Mouse (Mus musculus): ENCODE measurements around the gene Hscb.

The Hscb gene

DNA sequence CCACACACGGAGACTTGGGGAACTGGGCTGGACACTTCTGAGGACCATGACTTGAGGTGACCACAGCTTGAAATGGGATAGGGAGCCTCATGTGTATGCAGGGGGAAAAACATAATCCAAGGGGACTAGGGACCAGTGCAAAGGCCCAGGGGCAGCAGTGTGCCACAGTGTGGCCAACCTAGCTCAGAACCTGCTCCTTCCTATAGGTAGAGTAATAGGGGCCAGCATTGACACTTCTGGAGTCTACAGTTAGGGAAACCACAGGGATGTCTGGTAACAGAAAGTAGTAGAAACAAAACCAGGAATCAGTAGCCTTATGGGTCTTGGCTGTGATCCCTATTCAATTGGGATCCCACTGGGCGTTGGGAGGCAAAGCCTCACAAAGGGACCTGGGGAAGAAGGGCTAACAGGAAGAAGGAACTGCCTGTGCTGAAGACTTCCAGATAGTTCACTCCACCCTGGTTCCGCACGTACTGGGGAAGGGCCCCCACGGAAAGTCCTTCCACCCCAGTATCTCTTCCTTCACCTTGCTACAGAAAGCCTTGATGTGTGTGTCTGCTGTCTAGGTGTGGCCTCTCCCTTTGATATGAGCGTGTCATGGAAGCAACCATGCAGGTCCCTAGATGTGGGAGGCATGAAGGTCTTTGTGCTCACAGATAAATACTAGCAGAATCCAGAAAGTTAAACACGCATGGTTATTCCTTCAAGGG, 57.9 kb downstream of the Hscb start:
- DNase-seq (ENCODE audit: low spot score in 2 of 2) = no peak

DNA sequence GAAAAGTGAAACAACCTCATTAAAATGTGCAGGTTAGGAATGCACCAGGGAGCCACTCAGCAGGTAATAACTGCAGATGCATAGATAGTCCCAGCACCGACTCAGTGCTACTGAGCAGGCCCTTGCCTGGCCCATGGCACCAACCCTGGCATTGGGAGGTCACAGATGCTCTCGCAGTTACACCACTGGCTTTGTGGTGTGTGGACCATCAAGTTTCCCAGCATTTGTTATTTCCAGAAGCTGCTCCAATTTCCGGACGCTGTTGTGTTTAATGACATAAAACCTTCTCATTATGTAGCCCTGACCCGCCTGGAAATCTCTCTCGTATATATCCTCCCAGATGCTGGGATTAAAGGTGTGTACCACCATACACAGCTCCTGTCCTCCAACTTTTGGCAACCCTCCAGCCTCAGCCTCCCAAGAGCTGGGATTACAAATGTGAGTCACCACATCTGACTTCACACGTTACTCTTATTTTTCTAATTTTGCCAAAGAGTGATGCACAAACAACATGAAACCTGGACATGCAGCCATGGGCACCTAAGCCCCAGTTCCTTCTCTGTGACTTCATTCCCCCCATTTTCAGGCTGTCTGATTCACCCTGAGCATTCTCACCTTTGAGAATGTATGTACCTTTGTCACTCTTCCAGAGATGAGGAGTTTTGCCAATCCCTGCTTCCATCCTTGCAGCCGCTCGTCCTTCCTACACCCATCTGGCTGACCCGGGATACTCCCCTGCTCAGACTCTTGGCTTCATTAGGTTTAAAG, 58.6 kb downstream of the Hscb start:
- no peak for DNase-seq (ENCODE audit: low spot score in 2 of 2)

GRCm38 (mm10) chr5:110779998-110780760, 59.4 kb downstream of the Hscb start, which contains the start of gene Pus1:
Gene Pus1, minus strand, starts transcription at chr5:110780659.
- peak; percentile 77 to 86 for DNase-seq (ENCODE audit: low spot score in 2 of 2)

DNA sequence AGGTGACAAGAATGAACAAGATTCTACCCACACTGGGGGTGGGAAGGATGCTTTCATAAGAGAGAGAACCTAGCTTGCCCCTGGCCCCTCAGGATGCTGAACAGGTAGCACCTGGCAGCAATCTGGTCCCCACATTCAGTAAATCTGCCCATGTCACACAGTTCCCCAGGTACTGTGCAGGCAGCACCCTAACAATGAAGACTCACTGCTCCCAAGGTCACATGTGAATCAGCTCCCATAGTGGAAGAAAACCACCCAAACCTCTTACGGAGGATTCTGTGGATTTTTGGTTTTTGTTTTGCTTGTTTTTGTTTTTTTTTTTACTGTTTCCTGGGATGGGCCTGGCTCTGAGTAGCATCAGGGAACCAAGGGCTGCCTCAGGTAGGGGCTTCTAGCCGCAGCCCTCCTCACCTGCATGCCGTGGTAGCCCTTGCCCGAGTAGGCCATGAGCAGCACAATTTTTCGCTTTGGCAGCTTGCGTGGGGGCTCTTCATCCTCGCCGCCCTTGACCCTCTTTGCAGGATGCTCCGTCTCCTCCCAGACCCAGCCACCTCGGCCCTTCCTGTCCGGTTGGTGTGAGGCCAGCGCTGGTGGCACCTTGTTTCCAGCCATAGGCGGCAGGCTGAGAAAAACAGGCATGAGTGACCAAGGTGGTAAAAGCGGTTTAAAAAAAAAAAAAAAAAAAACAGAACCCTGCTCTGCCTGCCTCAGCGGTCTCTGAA, 60.1 kb downstream of the Hscb start:
- DNase-seq (ENCODE audit: low spot score in 2 of 2) = no peak
